Mouse (Mus musculus): Measurements from ENCODE around the gene Aars. TPM values are rescaled to one million over a fixed set of nuclear protein-coding genes. Genes with fewer than 3 reads are reported as not detected.
"Not testable (repeated sequence)": the region's sequence is repeated elsewhere in the genome, so short reads cannot be mapped to it uniquely, and the experiment has no call there.

Aars gene
- total RNA-seq, 2 experiments from 2014 or later: 79.5 to 85.2 TPM

GRCm38 (mm10) chr8:111049106-111049505 lies 16.2 kb downstream of the Aars start:
- no peak for DNase-seq (ENCODE audit: extremely low spot score in 1 of 2, low spot score in 1 of 2)

- DNase-seq (ENCODE audit: extremely low spot score in 1 of 2, low spot score in 1 of 2): no peak
These were observed 21.0 kb downstream of the Aars start for GRCm38 (mm10) chr8:111053827-111054518.

GRCm38 (mm10) chr8:111055031-111055634 lies 22.2 kb downstream of the Aars start:
- no peak for DNase-seq (ENCODE audit: extremely low spot score in 1 of 2, low spot score in 1 of 2)

GRCm38 (mm10) chr8:111055661-111056060 lies 22.7 kb downstream of the Aars start:
- DNase-seq (ENCODE audit: extremely low spot score in 1 of 2, low spot score in 1 of 2): no peak

- peak; percentile 84 to 86 for DNase-seq (ENCODE audit: extremely low spot score in 1 of 2, low spot score in 1 of 2)
These were observed 23.3 kb downstream of the Aars start, which contains the start of gene Exosc6 for GRCm38 (mm10) chr8:111056158-111056663. Exosc6 (plus strand) TSS chr8:111056339.

GRCm38 (mm10) chr8:111056691-111057293 lies 23.8 kb downstream of the Aars start:
- DNase-seq (ENCODE audit: extremely low spot score in 1 of 2, low spot score in 1 of 2): peak in 1 of 2 experiments; percentile 24

GRCm38 (mm10) chr8:111058946-111059572 lies 26.1 kb downstream of the Aars start:
- no peak for DNase-seq (ENCODE audit: extremely low spot score in 1 of 2, low spot score in 1 of 2)

- no peak for DNase-seq (ENCODE audit: extremely low spot score in 1 of 2, low spot score in 1 of 2)
These were observed 28.7 kb downstream of the Aars start for GRCm38 (mm10) chr8:111061688-111062071.

- DNase-seq (ENCODE audit: extremely low spot score in 1 of 2, low spot score in 1 of 2): peak; percentile 95 to 98
These were observed 29.3 kb downstream of the Aars start for GRCm38 (mm10) chr8:111062072-111062757.

GRCm38 (mm10) chr8:111062893-111063292 lies 29.9 kb downstream of the Aars start:
- no peak for DNase-seq (ENCODE audit: extremely low spot score in 1 of 2, low spot score in 1 of 2)

GRCm38 (mm10) chr8:111066308-111066707 lies 33.4 kb downstream of the Aars start:
- DNase-seq (ENCODE audit: extremely low spot score in 1 of 2, low spot score in 1 of 2): no peak

GRCm38 (mm10) chr8:111067439-111067838 lies 34.5 kb downstream of the Aars start:
- DNase-seq (ENCODE audit: extremely low spot score in 1 of 2, low spot score in 1 of 2): no peak

- not testable (repeated sequence) for DNase-seq (ENCODE audit: extremely low spot score in 1 of 2, low spot score in 1 of 2)
These were observed 35.7 kb downstream of the Aars start for GRCm38 (mm10) chr8:111068660-111069059.

GRCm38 (mm10) chr8:111075926-111076325 lies 43.0 kb downstream of the Aars start:
- peak; percentile 21 to 28 for DNase-seq (ENCODE audit: extremely low spot score in 1 of 2, low spot score in 1 of 2)

GRCm38 (mm10) chr8:111079461-111079860 lies 46.5 kb downstream of the Aars start:
- DNase-seq (ENCODE audit: extremely low spot score in 1 of 2, low spot score in 1 of 2): no peak

- DNase-seq (ENCODE audit: extremely low spot score in 1 of 2, low spot score in 1 of 2): no peak
These were observed 46.9 kb downstream of the Aars start for GRCm38 (mm10) chr8:111079861-111080271.

- DNase-seq (ENCODE audit: extremely low spot score in 1 of 2, low spot score in 1 of 2): no peak
These were observed 48.8 kb downstream of the Aars start for GRCm38 (mm10) chr8:111081580-111082258.

GRCm38 (mm10) chr8:111083936-111084335 lies 51.0 kb downstream of the Aars start:
- DNase-seq (ENCODE audit: extremely low spot score in 1 of 2, low spot score in 1 of 2): not testable (repeated sequence)

- DNase-seq (ENCODE audit: extremely low spot score in 1 of 2, low spot score in 1 of 2): peak; percentile 65 to 89
These were observed 57.2 kb downstream of the Aars start for GRCm38 (mm10) chr8:111090126-111090525.

GRCm38 (mm10) chr8:111091706-111092105 lies 58.8 kb downstream of the Aars start:
- DNase-seq (ENCODE audit: extremely low spot score in 1 of 2, low spot score in 1 of 2): no peak

All from layer of hippocampus, postnatal 25 days (tissue).